ENCODE assay signal across 18 mouse cellular contexts in the genomic region with DNA sequence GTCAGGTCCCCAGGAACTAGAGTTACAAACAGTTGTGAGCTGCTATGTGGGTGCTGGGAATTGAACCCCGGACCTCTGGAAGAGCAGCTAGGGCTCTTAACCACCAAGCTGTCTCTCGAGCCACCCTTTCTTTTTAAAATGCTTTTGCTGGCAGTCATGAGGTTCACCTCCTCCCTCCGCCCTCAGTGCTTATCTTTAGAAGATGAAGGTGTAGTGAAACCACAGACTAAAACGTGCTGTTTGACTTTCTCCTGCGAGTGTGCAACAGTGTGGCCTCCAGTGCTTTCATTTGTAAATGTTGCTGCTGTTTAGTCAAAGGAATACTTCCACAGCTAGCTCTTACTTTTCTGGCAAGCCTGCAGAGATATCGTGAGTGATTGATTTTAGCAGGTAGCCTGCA. TPM values are rescaled to one million over a fixed set of nuclear protein-coding genes. Genes with fewer than 3 reads are reported as not detected.
DNase-seq lines count a peak whose midpoint lies in the region; ATAC-seq and TF ChIP-seq lines count a peak whose summit lies in the region.
"Had no signal": no experiment of that assay in that cellular context is flagged by ENCODE, and none has a peak within 500 bp of the region (broad histone marks: within the 10 kb centered on the region; RNA-seq: fewer than 3 reads in every experiment).

No protein-coding gene starts in this region.

- intact Hi-C loops in gastrocnemius, adult 2 months (cut with DNase I): no loop called here

- TF ChIP-seq CTCF in gastrocnemius, adult 2 months (IDR thresholded peaks at IDR 0.05): no peak

- DNase-seq in gastrocnemius, adult 2 months: no peak
- no peak for DNase-seq in gastrocnemius, adult 8-10 months (ENCODE audit: low spot score in 2 of 2)
- peak; percentile 50 for DNase-seq in brain, adult 2 months (ENCODE audit: low read depth, low spot score)
- peak; percentile 50 to 66 for DNase-seq in thymus, postnatal 36 days
- DNase-seq in right cerebral cortex, postnatal 25 days: no peak
- no peak for DNase-seq in urinary bladder, postnatal 10 days (ENCODE audit: low spot score)
- no peak for DNase-seq in kidney, postnatal 14 days
- DNase-seq: adrenal gland, postnatal 10 days; kidney, adult 9 months; lung, adult 2 months had no signal

- no peak overlapping the region for H3K4me3 ChIP-seq in gastrocnemius, adult 2 months
- H3K4me3 ChIP-seq: embryonic facial prominence, embryonic 13.5 days; layer of hippocampus, adult 2 months; midbrain, embryonic 10.5 days; myocyte had no signal

- peak; percentile 36 for ATAC-seq in megakaryocyte-erythroid progenitor cell, adult 5-6 weeks (replicated peaks; ENCODE audit: low FRiP score, low TSS enrichment, poor library complexity, severe bottlenecking)
- ATAC-seq: forebrain, embryonic 14.5 days; hindbrain, embryonic 16.5 days; Patski had no signal

- 0 out of 2 replicates have a peak overlapping the region, but pooled peaks have one; percentile 12 for H3K27ac ChIP-seq in gastrocnemius, adult 2 months
- H3K27ac ChIP-seq: embryonic facial prominence, embryonic 13.5 days; layer of hippocampus, adult 2 months; midbrain, embryonic 10.5 days had no signal

RNA-seq across cellular contexts. Expression of a gene that starts 32.5 kb away (rescaled TPM):
- 10 to 100 TPM; 34.7 to 40.0 TPM for total RNA-seq in gastrocnemius, adult 2 months (2021)
- total RNA-seq in gastrocnemius, adult 8-10 months (2022): 10 to 100 TPM; 29.5 to 38.6 (median 33.9) TPM
- total RNA-seq in megakaryocyte-erythroid progenitor cell, adult 5-6 weeks (2014; fragmentation: Nextera tagmentation): 18.3 and 21.0 TPM in 2 replicates
- total RNA-seq in megakaryocyte-erythroid progenitor cell, adult 5-6 weeks (2017): 16.3 and 18.4 TPM in 2 replicates

RNA-seq across cellular contexts. Expression of a gene that starts 32.6 kb away (rescaled TPM):
- 10 to 100 TPM; 39.8 to 41.5 TPM for total RNA-seq in gastrocnemius, adult 2 months (2021)
- total RNA-seq in gastrocnemius, adult 8-10 months (2022): 10 to 100 TPM; 43.9 to 55.9 (median 46.5) TPM
- total RNA-seq in megakaryocyte-erythroid progenitor cell, adult 5-6 weeks (2014; fragmentation: Nextera tagmentation): 30.4 and 44.8 TPM in 2 replicates
- 57.7 and 77.9 TPM in 2 replicates for total RNA-seq in megakaryocyte-erythroid progenitor cell, adult 5-6 weeks (2017)

Comparison
In these comparisons a context has a peak if more than half of its experiments do, and no peak if none do; other contexts are left out.
1. DNase-seq: peak in brain, adult 2 months (single experiment) and thymus, postnatal 36 days (2 of 2); none in gastrocnemius, adult 2 months (single experiment), gastrocnemius, adult 8-10 months (0 of 2), right cerebral cortex, postnatal 25 days (single experiment), urinary bladder, postnatal 10 days (single experiment) and kidney, postnatal 14 days (single experiment).